Mouse (Mus musculus): Measurements from ENCODE around the gene Chrm4. TPM values are rescaled to one million over a fixed set of nuclear protein-coding genes. Genes with fewer than 3 reads are reported as not detected.
A peak's percentile ranks its signal among the peaks of the same experiment; 100 is the strongest.

Gene Chrm4
- polyA plus RNA-seq, 1 experiment from 2014 or later: 0.57 TPM

DNA sequence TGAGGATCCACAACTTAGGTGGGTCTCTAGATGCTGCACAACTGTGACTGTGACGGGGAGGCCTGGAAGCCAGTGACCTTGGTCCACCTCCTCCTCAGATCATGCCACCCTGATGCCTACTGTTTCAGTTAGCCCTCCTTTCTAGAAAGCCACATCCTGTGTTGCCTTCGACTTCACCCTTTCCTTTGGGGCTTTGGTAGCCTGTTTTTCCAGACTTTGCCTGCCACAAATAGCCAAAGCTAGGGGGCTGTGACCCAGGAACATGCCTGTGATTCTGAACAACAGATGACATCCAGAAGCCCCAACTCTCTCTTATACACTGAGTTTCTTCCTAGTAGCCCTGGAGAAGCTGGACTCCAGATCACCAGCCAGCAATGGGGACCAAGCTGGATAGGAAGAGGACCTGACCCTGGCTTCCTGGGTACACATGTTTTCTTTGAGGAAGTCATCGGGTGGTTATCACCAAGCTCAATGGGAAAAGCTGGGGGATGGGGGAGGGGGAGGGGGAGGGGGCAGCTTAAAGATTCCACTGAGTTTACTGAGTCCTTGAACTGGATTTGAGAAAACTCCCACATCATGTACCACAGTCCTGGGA is 37.7 kb downstream of the Chrm4 start:
- peak overlapping the region; percentile 93 for H3K4me3 ChIP-seq
- no peaks in the 10 kb centered on the region for H3K9me3 ChIP-seq
- no peaks in the 10 kb centered on the region for H3K27me3 ChIP-seq (ENCODE audit: insufficient read depth, poor library complexity, severe bottlenecking)
- 48% methylated on average over 3 of the region's 3 CpGs for WGBS
- H3K36me3 ChIP-seq: peaks cover 8% of the 10 kb centered on the region; the same call in 1 of the 2 replicates
- H3K27ac ChIP-seq: peak overlapping the region; percentile 87
- H3K4me1 ChIP-seq: peaks cover 68% of the 10 kb centered on the region
- DNase-seq (ENCODE audit: low spot score): no peak

DNA sequence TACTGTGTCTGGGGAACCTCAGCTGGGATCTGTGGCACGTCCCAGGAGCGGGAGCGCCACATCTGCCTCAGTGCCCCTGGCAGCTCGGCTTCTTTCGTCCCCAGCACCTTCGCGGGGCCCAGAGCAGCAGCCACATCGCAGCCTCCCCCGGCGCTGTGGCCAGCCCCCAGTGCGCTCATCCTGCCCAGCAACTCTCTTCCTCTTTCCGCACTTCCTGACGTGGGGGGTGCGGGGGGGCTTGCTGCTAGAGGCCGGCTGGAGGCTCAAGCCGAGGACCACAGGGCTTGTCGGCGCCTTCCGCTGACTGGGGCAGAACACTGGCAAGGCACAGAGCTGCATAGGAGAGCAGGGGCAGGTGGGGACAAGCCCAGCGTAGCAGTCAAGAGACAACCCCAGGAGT is 38.4 kb downstream of the Chrm4 start:
- no peaks in the 10 kb centered on the region for H3K27me3 ChIP-seq (ENCODE audit: insufficient read depth, poor library complexity, severe bottlenecking)
- no peak for DNase-seq (ENCODE audit: low spot score)
- no peaks in the 10 kb centered on the region for H3K9me3 ChIP-seq
- 0 out of 2 replicates have a peak, but pooled peaks cover 1% of the 10 kb centered on the region for H3K36me3 ChIP-seq
- peaks cover 61% of the 10 kb centered on the region for H3K4me1 ChIP-seq
- peak overlapping the region; percentile 87 for H3K27ac ChIP-seq
- WGBS: 3% methylated on average over 20 of the region's 20 CpGs
- peak overlapping the region; percentile 93 for H3K4me3 ChIP-seq

DNA sequence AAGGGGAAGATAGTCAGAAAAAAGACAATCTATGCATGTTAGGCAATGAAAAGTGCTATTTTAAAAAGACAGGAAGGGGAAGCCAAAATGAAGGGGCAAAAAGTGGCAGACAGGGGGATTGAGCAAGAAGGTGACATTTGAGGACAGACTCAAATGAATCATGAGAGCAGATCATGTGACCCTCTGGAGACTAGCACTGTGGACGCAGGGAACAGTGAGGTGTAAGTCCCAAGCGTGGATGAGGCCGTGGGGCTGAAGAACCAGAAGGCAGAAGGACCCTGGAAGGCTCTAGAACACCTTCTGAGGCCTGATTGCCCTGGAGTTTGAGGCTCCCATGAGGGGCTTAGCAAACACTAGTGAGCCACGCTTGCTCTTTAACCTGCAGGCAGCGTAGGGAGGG is 39.3 kb downstream of the Chrm4 start:
- H3K4me1 ChIP-seq: peaks cover 59% of the 10 kb centered on the region

DNA sequence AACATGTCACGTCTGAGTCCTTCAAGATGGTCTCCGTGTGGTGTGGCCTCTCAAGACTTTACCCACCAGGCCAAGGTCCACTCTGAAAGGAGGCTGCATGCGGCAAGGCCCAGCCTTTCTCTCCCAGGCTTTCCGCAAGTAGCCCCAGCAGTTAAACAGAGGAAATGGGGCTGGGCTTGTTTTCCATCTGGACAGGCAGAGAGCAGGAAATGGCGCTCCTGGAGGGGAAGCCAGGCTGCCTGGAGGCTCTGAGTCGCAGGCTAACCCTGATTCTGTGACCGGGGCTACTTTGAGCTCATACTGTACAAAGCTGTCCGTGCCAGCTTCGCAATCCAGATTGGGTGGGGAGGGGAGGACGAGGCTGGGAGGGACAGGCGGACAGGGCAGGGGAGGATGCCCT is 40.9 kb downstream of the Chrm4 start:
- Histone ChIP-seq H3K4me1 (peaks cover 54% of the 10 kb centered on the region), H3K27me3 (ENCODE audit: insufficient read depth, poor library complexity, severe bottlenecking) (0 out of 2 replicates have a peak, but pooled peaks cover 5% of the 10 kb centered on the region), H3K4me3 (0 out of 2 replicates have a peak overlapping the region, but pooled peaks have one; percentile 1), H3K36me3 (no peaks in the 10 kb centered on the region), H3K27ac (peak overlapping the region; percentile 85), H3K9me3 (no peaks in the 10 kb centered on the region)
- DNase-seq (ENCODE audit: low spot score): no peak
- WGBS: 54% methylated on average over 11 of the region's 11 CpGs

More for the DNA sequence above, 39.3 kb downstream of the Chrm4 start:
- no peaks in the 10 kb centered on the region for H3K9me3 ChIP-seq
- H3K27ac ChIP-seq: peak overlapping the region; percentile 17; the same call in 1 of the 2 replicates
- H3K36me3 ChIP-seq: no peaks in the 10 kb centered on the region
- WGBS: 84% methylated on average over 5 of the region's 5 CpGs
- no peak overlapping the region for H3K4me3 ChIP-seq
- H3K27me3 ChIP-seq (ENCODE audit: insufficient read depth, poor library complexity, severe bottlenecking): no peaks in the 10 kb centered on the region
- no peak for DNase-seq (ENCODE audit: low spot score)

DNA sequence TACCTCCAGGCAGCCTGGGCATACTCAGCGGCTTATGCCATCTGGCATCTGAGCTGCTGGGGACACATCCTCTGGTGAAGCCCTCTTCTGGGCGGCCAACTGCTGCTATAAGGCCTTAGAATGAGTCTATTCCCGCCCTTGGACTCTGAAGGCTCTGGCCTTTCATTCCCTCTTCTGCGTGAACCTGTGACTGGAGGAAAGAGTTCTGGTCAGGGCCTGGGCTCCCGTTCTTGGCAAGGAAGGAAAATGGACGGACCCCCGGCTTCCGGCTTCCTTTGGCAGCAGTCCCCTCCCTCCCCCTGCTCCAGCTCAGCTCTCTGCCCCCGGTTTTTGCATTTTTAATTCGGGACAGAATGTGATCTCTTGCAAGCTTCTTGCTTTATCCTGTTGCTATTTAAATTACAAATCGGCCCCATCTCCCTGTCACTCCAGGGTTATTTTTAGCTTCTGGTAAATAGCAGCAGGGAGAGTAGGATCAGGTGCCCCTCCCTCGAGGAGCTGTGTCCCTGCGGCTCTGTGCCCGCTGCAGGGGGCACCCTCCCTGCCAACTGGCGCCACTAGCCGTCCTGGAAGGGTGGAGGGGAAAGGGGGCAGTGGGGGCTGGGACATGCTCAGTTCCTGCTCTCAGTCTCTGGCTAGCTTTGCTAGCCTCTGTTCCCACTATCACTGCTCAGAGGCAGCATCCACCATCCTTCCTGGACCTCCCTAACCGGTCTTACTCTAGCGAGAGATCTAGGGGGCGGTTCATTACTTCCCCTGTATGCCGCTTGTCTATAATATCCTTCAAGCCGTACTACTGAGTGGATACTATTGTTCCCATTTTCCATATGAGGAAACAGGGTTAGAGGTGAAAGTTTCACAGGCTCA is 44.4 kb downstream of the Chrm4 start:
- H3K36me3 ChIP-seq: no peaks in the 10 kb centered on the region
- peaks cover 40% of the 10 kb centered on the region for H3K27me3 ChIP-seq (ENCODE audit: insufficient read depth, poor library complexity, severe bottlenecking)
- H3K4me3 ChIP-seq: peak overlapping the region; percentile 41
- WGBS: 12% methylated on average over 21 of the region's 21 CpGs
- DNase-seq (ENCODE audit: low spot score): no peak
- H3K27ac ChIP-seq: peak overlapping the region; percentile 89
- no peaks in the 10 kb centered on the region for H3K9me3 ChIP-seq
- H3K4me1 ChIP-seq: peaks cover 46% of the 10 kb centered on the region

DNA sequence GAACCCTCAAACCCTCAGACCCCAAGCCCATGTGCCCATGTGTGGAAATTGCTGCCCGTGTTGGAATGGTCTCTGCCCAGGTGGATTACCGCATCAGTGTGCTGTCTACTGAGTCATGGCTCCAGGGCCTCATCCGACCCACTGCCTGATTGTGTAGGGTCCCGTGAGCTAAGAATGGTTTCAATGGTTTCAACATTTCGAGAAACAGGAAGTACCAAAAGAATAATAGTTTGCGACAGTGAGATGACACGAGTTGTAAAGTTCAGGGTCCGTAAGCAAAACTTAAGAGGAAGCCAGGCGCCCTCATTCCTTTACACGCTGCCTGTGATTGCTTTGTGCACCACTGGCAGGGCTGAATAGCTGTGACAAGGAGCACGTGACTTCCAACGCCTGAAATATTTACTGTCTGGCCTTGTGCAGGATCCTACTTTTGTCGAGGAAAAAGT is 45.1 kb downstream of the Chrm4 start:
- WGBS: 34% methylated on average over 13 of the region's 13 CpGs
- no peak overlapping the region for H3K4me3 ChIP-seq
- H3K4me1 ChIP-seq: peaks cover 47% of the 10 kb centered on the region
- no peaks in the 10 kb centered on the region for H3K36me3 ChIP-seq
- H3K27me3 ChIP-seq (ENCODE audit: insufficient read depth, poor library complexity, severe bottlenecking): peaks cover 46% of the 10 kb centered on the region
- no peak for DNase-seq (ENCODE audit: low spot score)
- H3K27ac ChIP-seq: peak overlapping the region; percentile 89
- H3K9me3 ChIP-seq: no peaks in the 10 kb centered on the region

DNA sequence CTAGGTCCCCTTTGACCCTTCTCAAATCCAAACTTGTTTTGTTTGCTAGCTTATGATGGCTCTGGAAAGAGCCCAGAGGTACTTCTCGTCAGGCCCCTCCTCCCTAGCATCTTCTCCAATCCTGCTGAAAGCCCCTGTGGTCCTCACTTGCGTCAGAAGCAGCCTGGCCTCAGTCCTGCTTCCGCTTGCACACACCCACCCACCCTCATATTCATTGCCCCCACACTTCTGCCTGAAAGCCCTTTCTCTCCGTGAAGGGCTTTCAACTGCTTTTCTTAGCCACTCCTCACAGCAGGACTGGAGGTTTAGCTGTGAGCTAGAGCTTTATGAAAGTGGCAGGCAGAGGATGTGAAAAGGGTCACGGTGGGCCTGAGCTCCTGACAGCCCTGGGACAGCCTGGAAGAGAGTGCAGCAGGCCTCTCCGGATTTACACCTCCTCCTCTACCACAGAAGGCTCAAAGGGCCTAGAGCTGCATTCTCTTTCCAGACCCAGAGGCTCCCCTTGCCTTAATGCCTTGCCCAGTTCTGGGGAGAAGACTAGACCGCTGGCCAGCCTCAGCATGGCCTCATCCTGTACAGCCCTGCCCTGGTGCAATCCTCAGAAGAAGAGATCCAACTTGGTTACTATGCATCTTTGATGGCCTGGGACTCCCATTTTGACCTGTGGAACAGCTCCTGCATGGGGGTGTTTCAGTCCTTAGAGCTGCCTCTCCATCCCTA is 46.5 kb downstream of the Chrm4 start:
- no peaks in the 10 kb centered on the region for H3K36me3 ChIP-seq

DNA sequence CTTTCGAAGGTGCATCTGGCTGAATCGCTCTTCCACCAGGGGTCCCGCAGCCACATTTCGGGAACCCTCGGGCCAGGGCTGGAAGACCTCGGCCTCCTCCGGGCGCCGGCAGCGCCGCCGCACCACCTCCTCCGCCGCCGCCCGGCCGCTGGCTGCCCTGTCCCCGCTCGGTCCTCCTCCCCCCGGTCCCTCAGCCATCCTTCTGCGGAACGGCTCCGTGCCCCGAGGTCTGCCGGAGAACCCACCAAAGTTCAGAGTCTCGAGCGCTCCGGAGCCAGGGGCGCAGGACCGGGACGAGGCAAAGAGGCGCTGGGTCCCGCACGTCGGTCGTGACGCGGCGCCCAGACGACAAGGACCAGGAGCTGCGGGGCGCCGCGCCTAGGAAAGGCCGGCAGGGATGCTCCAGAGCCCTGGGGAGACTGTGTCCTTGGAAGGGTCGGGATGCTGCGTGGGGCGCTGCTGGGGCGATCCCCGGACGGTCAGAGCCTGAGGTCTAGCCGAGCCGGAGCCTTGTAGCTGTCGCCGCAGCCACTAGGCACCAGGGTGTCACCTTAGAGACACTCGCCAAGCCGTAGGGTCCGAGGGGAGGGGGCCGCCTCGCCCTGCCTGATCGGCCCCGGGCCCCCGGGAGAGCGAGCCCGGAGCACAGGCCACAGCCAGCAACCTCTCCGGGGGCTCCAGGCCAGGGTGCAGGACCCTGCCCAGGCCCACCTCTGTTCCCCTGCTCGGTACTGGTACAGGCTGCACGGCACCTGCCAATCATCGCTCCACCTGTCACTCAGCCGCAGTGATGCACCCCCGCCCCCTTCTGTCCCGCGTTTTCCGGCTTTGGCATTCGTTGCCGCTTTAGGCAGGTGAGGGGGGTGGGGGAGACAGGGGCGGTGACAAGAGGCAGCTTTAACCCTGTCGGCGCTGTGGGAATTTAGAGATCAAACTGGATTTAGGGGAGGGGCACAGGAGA is 48.8 kb downstream of the Chrm4 start, which contains the start of gene Dgkz:
Gene Dgkz (minus strand): TSS at position 284 of the 961 bp plus-strand sequence.
- H3K9me3 ChIP-seq: no peaks in the 10 kb centered on the region
- H3K27me3 ChIP-seq (ENCODE audit: insufficient read depth, poor library complexity, severe bottlenecking): peaks cover 49% of the 10 kb centered on the region
- H3K4me3 ChIP-seq: peak within 1 kb of the TSS; percentile 62
- 1% methylated on average over 77 of the region's 79 CpGs for WGBS
- peaks cover 65% of the 10 kb centered on the region for H3K4me1 ChIP-seq
- DNase-seq (ENCODE audit: low spot score): no peak
- H3K36me3 ChIP-seq: no peaks in the 10 kb centered on the region
- peak within 1 kb of the TSS; percentile 79 for H3K27ac ChIP-seq

More for the DNA sequence above, 46.5 kb downstream of the Chrm4 start:
- Histone ChIP-seq H3K4me3 (no peak overlapping the region), H3K27me3 (ENCODE audit: insufficient read depth, poor library complexity, severe bottlenecking) (peaks cover 49% of the 10 kb centered on the region), H3K9me3 (no peaks in the 10 kb centered on the region), H3K27ac (0 out of 2 replicates have a peak overlapping the region, but pooled peaks have one; percentile 11), H3K4me1 (peaks cover 44% of the 10 kb centered on the region)
- DNase-seq (ENCODE audit: low spot score): no peak
- WGBS: 43% methylated on average over 7 of the region's 7 CpGs

DNA sequence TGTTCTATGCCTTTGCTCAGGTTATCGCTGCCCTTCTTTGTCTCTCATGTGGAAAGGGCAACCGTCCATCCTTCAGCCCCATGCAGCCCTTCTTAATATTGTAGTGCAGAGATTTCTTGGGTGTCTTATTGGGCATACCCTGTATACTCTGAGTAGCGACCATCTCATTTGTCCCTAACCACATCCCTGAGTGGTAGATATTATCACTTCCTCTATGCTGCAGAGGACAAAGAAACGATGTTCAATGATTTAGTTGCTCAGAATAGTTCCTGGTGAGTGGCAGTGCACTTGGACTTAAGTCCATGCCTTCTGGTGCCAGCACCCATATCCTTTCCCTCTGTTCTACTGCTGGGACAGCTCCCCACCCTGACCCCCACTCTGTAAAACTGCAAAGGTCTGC is 50.9 kb downstream of the Chrm4 start:
- WGBS: 71% methylated on average over 4 of the region's 4 CpGs
- H3K4me1 ChIP-seq: peaks cover 54% of the 10 kb centered on the region
- H3K36me3 ChIP-seq: no peaks in the 10 kb centered on the region
- H3K27me3 ChIP-seq (ENCODE audit: insufficient read depth, poor library complexity, severe bottlenecking): peaks cover 47% of the 10 kb centered on the region
- DNase-seq (ENCODE audit: low spot score): no peak
- no peak overlapping the region for H3K27ac ChIP-seq
- H3K4me3 ChIP-seq: no peak overlapping the region
- H3K9me3 ChIP-seq: no peaks in the 10 kb centered on the region
